Mouse (Mus musculus) thymus, adult 2 months (tissue): ENCODE results near the gene Gemin7. TPM values are rescaled to one million over a fixed set of nuclear protein-coding genes. Genes with fewer than 3 reads are reported as not detected.

Experiments used
- DNase-seq: peaks from one replicate; pipeline ENCODE4 v3.0.0; 2021
- H3K27ac ChIP-seq: fragments of 200-500 bp; 2 replicates; pipeline ENCODE4 v1.5.1; 2012; ENCODE audit warnings: low read length, control low read depth; ENCODE audit not compliant: control insufficient read depth, insufficient read depth
- H3K27me3 ChIP-seq: fragments of 200-500 bp; 2 replicates; pipeline ENCODE4 v1.6.1; 2012; ENCODE audit warnings: mild to moderate bottlenecking, low read length, moderate library complexity, mixed read lengths; ENCODE audit not compliant: control insufficient read depth, insufficient read depth
- H3K36me3 ChIP-seq: fragments of 200-500 bp; 2 replicates; pipeline ENCODE4 v1.6.1; 2012; ENCODE audit warnings: mild to moderate bottlenecking, low read length, moderate library complexity; ENCODE audit not compliant: control insufficient read depth, insufficient read depth
- H3K4me1 ChIP-seq: fragments of 200-500 bp; replicated peaks from 2 replicates; pipeline ENCODE4 v1.6.1; 2012; ENCODE audit warnings: low read length; ENCODE audit not compliant: control insufficient read depth, insufficient read depth
- H3K4me3 ChIP-seq: fragments of 200-500 bp; 2 replicates; pipeline ENCODE4 v1.5.1; 2012; ENCODE audit warnings: mild to moderate bottlenecking, low read length, control low read depth, moderate library complexity; ENCODE audit not compliant: control insufficient read depth, insufficient read depth
- CTCF ChIP-seq: fragments of 200-500 bp; IDR thresholded peaks from 2 replicates; pipeline ENCODE4 v1.5.1; 2012; ENCODE audit warnings: mild to moderate bottlenecking, control low read depth, low read length, moderate library complexity, borderline replicate concordance; ENCODE audit not compliant: control insufficient read depth, poor library complexity, insufficient read depth; ENCODE audit errors: extremely low read depth
- POLR2A ChIP-seq: fragments of 200-500 bp; IDR thresholded peaks from 2 replicates; pipeline ENCODE4 v1.6.1; 2012; ENCODE audit warnings: mild to moderate bottlenecking, low read length, control low read depth, moderate library complexity; ENCODE audit not compliant: control insufficient read depth, poor library complexity, insufficient read depth; ENCODE audit errors: extremely low read depth
- WGBS: fragments of 180-500 bp; shearing (Covaris S2); methylation state at CpG from one replicate; pipeline ENCODE4 v1.1.7; 2018; 5-methylcytosine and 5-hydroxymethylcytosine counted together
- polyA plus RNA-seq: library from polyadenylated mRNA; depleted of rRNA; stranded (reverse); fragments of >200 nt; gene quantifications from 2 replicates; pipeline ENCODE4 v1.2.3, GENCODE M21; 2012

Gene Gemin7
- polyA plus RNA-seq, 1 experiment, result 121 TPM

DNA sequence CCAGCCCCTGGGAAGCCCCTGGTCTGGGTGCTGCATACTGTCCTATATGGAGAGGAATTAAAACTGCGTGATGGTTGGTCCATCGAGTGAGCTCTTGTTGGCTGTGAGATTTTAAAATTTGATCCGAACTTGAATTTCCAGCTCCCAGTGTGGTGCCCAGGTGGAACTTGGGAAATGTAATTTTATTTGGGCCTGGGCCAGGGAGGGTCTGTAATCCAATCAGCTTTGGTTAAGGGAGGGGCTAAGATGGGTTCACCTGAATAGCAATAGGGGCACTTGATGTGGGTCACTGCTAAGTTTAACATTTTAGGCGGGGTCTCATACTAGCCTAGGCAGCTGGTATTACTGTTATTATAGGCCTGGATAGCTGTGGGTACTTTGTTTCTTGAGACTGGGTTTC, 1.0 kb upstream of the Gemin7 start:
- 77% methylated on average over 4 of the region's 4 CpGs for WGBS
- Histone ChIP-seq H3K4me3 (0 out of 2 replicates have a peak overlapping the region, but pooled peaks have one; percentile 33), H3K4me1 (peaks cover 19% of the 10 kb centered on the region), H3K36me3 (peaks cover 5% of the 10 kb centered on the region; the same call in 1 of the 2 replicates), H3K27ac (no peak overlapping the region), H3K27me3 (peaks cover 6% of the 10 kb centered on the region; the same call in 1 of the 2 replicates)
- no peak for TF ChIP-seq CTCF
- no peak for TF ChIP-seq POLR2A
- DNase-seq, result no peak

GRCm38 (mm10) chr7:19577877-19578414, 551 bp upstream of the Gemin7 start:
- Histone ChIP-seq H3K4me1 (peaks cover 19% of the 10 kb centered on the region), H3K4me3 (peak overlapping the region; percentile 33), H3K27ac (no peak overlapping the region), H3K27me3 (peaks cover 6% of the 10 kb centered on the region; the same call in 1 of the 2 replicates), H3K36me3 (peaks cover 5% of the 10 kb centered on the region; the same call in 1 of the 2 replicates)
- DNase-seq, result no peak
- no peak for TF ChIP-seq CTCF
- TF ChIP-seq POLR2A, result no peak
- WGBS, result 22% methylated on average over 10 of the region's 10 CpGs

DNA sequence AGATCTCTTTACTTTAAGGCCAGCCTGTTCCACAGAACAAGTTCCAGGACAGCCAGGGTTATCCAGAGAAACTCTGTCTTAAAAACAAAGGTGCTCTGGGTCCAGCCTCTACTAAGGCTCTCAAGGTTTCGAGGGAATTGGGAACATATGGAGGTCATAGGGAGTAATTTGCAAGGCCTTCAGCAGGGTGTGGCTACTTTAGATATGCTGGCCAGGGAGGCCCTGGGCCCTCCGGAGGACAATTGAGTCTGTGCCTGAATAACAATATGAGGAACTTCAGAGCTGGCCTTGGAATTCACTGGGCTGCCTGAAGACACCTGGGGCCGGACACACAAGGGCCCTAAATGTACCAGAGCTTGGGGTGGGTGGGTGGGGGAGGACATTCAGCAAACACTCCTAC, 1.8 kb downstream of the Gemin7 start:
- H3K27ac ChIP-seq, result no peak overlapping the region
- H3K27me3 ChIP-seq, result peaks cover 6% of the 10 kb centered on the region; the same call in 1 of the 2 replicates
- H3K4me1 ChIP-seq, result peaks cover 19% of the 10 kb centered on the region
- 67% methylated on average over 3 of the region's 3 CpGs for WGBS
- no peaks in the 10 kb centered on the region for H3K36me3 ChIP-seq
- DNase-seq, result no peak
- no peak for TF ChIP-seq POLR2A
- TF ChIP-seq CTCF, result no peak
- no peak overlapping the region for H3K4me3 ChIP-seq

DNA sequence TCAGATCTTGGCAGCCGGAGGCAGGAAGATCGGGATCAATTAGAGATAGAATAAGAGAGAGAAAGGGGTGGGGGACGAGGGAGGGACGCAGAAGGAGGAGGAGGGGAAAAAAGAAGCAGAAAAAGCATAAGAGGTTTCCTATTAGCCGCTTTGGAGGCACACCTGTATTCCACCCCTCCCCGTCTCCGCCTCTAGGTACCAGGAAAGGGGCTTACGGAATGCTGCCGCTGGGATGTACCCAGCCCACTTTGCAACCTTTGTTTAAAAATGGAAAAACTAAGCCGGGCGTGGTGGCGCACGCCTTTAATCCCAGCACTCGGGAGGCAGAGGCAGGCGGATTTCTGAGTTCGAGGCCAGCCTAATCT, 3.6 kb downstream of the Gemin7 start:
- WGBS, result 31% methylated on average over 16 of the region's 16 CpGs
- H3K27ac ChIP-seq, result no peak overlapping the region
- TF ChIP-seq CTCF (no peak), POLR2A (no peak)

DNA sequence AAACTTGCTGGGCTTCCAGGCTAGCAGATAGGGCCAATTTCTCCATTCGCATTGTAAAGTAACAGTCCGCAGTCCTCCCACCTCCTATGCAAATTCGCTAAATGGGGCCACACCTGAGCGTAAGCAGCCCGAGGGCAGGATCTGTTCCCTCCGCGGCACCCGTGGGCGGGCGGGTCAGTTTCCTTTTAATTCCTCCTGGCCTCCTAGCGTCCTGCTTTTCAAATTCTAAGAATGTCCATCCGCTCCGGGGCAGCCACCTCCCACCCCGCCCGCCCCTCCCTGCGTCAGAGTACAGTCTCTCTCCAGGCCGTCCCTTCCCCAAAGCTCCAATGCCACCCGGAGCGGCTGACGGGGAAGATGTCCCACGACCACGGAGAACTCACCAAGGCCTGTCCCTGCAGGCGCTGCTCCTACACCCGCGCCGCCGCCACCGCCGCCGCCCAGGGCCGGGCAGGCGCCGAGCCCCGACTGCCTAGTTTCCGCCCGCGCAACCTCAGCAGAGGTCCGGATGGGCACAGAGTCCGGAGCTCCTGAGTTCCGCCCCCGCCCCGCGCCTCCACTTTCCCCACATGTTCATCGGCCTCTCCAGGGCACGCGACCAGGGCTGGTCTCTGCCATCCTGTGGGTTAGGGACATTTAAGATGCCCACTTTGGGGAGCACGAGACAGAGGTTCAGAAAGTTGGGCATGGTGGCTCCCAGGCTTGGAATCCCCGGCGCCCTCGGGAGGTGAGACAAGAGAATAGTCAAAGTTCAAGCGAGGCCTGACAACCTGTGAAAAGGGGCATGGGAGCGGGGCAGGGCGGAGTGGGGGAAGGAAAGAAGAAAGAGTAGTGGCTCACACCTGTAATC, 4.2 kb downstream of the Gemin7 start:
- Histone ChIP-seq H3K27ac (no peak overlapping the region), H3K4me1 (peaks cover 18% of the 10 kb centered on the region), H3K27me3 (peaks cover 6% of the 10 kb centered on the region; the same call in 1 of the 2 replicates), H3K36me3 (no peaks in the 10 kb centered on the region), H3K4me3 (peak overlapping the region; percentile 76)
- TF ChIP-seq POLR2A (peak; percentile 85), CTCF (peak; percentile 32; the same call in 1 of the 2 replicates)
- DNase-seq, result peak; percentile 80
- WGBS, result 1% methylated on average over 53 of the region's 53 CpGs

More for the DNA sequence above, 3.6 kb downstream of the Gemin7 start:
- peaks cover 6% of the 10 kb centered on the region; the same call in 1 of the 2 replicates for H3K27me3 ChIP-seq
- H3K4me3 ChIP-seq, result peak overlapping the region; percentile 76
- H3K4me1 ChIP-seq, result peaks cover 19% of the 10 kb centered on the region
- H3K36me3 ChIP-seq, result no peaks in the 10 kb centered on the region
- no peak for DNase-seq

GRCm38 (mm10) chr7:19569647-19570046, 7.7 kb downstream of the Gemin7 start:
- Histone ChIP-seq H3K27me3 (no peaks in the 10 kb centered on the region), H3K4me3 (no peak overlapping the region), H3K27ac (no peak overlapping the region), H3K36me3 (no peaks in the 10 kb centered on the region), H3K4me1 (peaks cover 5% of the 10 kb centered on the region)
- DNase-seq, result no peak
- 92% methylated on average over 3 of the region's 3 CpGs for WGBS
- no peak for TF ChIP-seq CTCF
- TF ChIP-seq POLR2A, result no peak

- no peak for DNase-seq
- Histone ChIP-seq H3K27me3 (no peaks in the 10 kb centered on the region), H3K27ac (no peak overlapping the region), H3K4me3 (no peak overlapping the region), H3K36me3 (no peaks in the 10 kb centered on the region), H3K4me1 (peaks cover 6% of the 10 kb centered on the region)
- 99% methylated on average over 8 of the region's 8 CpGs for WGBS
- TF ChIP-seq CTCF, result no peak
- no peak for TF ChIP-seq POLR2A
These were observed 10.0 kb downstream of the Gemin7 start for GRCm38 (mm10) chr7:19567426-19567825.
